Mouse (Mus musculus): ENCODE results near the gene Vmn1r193. TPM values are rescaled to one million over a fixed set of nuclear protein-coding genes. Genes with fewer than 3 reads are reported as not detected.
"Not testable (repeated sequence)": the region's sequence is repeated elsewhere in the genome, so short reads cannot be mapped to it uniquely, and the experiment has no call there.

Vmn1r193 gene
- not detected for total RNA-seq (2021)
- long read RNA-seq, experiment 1: 0 reads
- long read RNA-seq, experiment 2: 0 reads

DNA sequence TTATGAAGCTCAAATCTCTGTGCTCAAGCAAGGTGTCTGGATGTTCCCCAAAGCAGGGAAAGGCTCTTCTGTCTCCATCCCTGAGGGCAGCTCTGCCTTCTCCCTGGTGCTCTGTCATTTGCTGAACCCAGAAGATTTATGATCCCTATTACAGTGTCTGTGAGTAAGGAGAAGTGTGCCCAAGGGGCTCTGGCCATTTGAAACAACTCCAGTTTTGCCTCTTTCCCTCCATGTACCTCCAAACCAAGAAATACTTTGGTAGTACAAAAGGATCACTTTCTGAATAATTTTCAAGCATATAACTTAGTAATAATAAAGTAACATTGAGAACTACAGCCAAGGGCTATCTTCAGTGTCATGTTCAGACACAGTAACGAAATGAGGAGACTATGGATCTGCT is at the start of gene Vmn1r193:
Gene Vmn1r193, minus strand, starts transcription at position 101 of the 400 bp plus-strand sequence.
- intact Hi-C loops (cut with DNase I); DNase-seq (ENCODE audit: low spot score in 2 of 2): not testable (repeated sequence)

DNA sequence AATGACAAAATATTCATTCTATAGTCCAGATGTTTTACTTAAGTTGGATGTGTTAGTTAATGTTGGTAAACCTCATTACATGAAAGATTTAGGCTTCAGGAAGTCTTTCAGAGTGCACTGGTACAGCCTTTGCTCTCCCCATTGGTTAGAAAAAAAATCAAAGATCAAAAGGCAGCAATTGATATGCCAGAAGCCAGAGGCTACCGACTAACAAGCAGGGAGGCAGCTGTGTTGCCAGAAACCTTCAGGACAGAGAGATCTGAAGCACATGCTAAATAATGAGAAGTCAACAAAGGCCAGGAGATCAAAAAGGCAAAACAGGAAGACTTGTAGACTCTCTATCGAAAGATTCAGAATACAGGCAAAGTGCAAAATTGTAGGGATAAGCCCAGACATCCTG is 48.8 kb upstream of the Vmn1r193 start:
- DNase-seq (ENCODE audit: low spot score in 2 of 2): no peak
- intact Hi-C loops (cut with DNase I): no loop called here

- intact Hi-C loops (cut with DNase I); DNase-seq (ENCODE audit: low spot score in 2 of 2): not testable (repeated sequence)
Observed at GRCm38 (mm10) chr13:22270222-22270621, 47.3 kb upstream of the Vmn1r193 start, which contains the start of gene Vmn1r195. Gene Vmn1r195, plus strand, starts transcription at chr13:22270522.

GRCm38 (mm10) chr13:22243915-22244314 is 21.0 kb upstream of the Vmn1r193 start, which contains the start of gene Vmn1r194:
Gene Vmn1r194, plus strand, starts transcription at chr13:22244215.
- DNase-seq (ENCODE audit: low spot score in 2 of 2): no peak
- intact Hi-C loops (cut with DNase I): no loop called here

GRCm38 (mm10) chr13:22192756-22193155 is 30.2 kb downstream of the Vmn1r193 start:
- DNase-seq (ENCODE audit: low spot score in 2 of 2); intact Hi-C loops (cut with DNase I): not testable (repeated sequence)

- DNase-seq (ENCODE audit: low spot score in 2 of 2): no peak
- intact Hi-C loops (cut with DNase I): no loop called here
Observed at GRCm38 (mm10) chr13:22191041-22191440, 31.9 kb downstream of the Vmn1r193 start, which contains the start of gene Vmn1r192. Gene Vmn1r192, minus strand, starts transcription at chr13:22191141.

- intact Hi-C loops (cut with DNase I): no loop called here
- DNase-seq (ENCODE audit: low spot score in 2 of 2): no peak
Observed at GRCm38 (mm10) chr13:22190385-22190784, 32.6 kb downstream of the Vmn1r193 start.

DNA sequence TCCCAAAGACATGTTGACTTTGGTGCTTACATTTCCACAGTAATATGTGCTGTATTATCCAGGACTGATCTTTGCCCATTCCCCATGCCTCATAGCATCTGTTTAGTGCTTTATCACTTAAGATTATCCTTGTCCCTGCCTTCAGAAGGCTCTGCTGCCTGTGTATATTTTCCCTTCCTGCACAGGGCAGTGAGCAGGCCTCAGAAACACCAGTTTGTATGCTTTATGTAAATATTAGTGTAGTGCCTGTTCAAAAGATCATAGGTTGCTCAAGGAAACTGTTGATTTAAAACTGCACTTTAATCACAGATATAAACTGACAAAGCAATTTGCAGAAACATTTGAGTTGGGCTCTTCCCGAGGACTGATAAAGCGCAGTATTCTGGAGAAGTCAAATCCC is 33.6 kb downstream of the Vmn1r193 start:
- intact Hi-C loops (cut with DNase I): no loop called here
- DNase-seq (ENCODE audit: low spot score in 2 of 2): no peak

GRCm38 (mm10) chr13:22183869-22184268 is 39.1 kb downstream of the Vmn1r193 start, which contains the start of gene Vmn1r191:
Gene Vmn1r191, minus strand, starts transcription at chr13:22183969.
- DNase-seq (ENCODE audit: low spot score in 2 of 2): no peak
- intact Hi-C loops (cut with DNase I): no loop called here

- no peak for DNase-seq (ENCODE audit: low spot score in 2 of 2)
- intact Hi-C loops (cut with DNase I): no loop called here
Observed at GRCm38 (mm10) chr13:22168416-22168815, 54.5 kb downstream of the Vmn1r193 start.

Small RNA genes lying within 50 kb of the gene (microRNA-seq; reads per million reads assigned to microRNA genes)
- gene Gm23282 (0 reads per million in 2 experiments), gene Gm25084 (0 reads per million in 2 experiments)

Other genes starting within 250 kb of the Vmn1r193 start
- gene Pom121l2, start 242.0 kb downstream of the Vmn1r193 start, total RNA-seq (2021): under 1 TPM in 1 of 2 experiments, not detected in 1; 0.23 TPM
- gene Prss16, start 213.4 kb downstream of the Vmn1r193 start, total RNA-seq (2021): under 1 TPM in 1 of 2 experiments, not detected in 1; 0.19 TPM
- 10 to 100 TPM; 38.2 to 41.7 TPM for gene Hist1h2ah, start 187.6 kb downstream of the Vmn1r193 start, total RNA-seq (2021)
- 10 to 100 TPM; 21.5 to 26.9 TPM for gene Hist1h2bk, start 187.3 kb downstream of the Vmn1r193 start, total RNA-seq (2021)
- gene Hist1h4i, start 181.8 kb downstream of the Vmn1r193 start, total RNA-seq (2021): 10 to 100 TPM; 50.0 to 57.5 TPM
- 10 to 100 TPM; 17.8 to 20.2 TPM for gene Hist1h2ag, start 180.2 kb downstream of the Vmn1r193 start, total RNA-seq (2021)
- 10 to 100 TPM; 15.5 to 16.7 TPM for gene Hist1h2bj, start 179.9 kb downstream of the Vmn1r193 start, total RNA-seq (2021)
- gene Vmn1r188, start 138.7 kb downstream of the Vmn1r193 start, total RNA-seq (2021): not detected
- gene Vmn1r189, start 117.3 kb downstream of the Vmn1r193 start, total RNA-seq (2021): not detected
- gene Vmn1r191, start 39.2 kb downstream of the Vmn1r193 start, total RNA-seq (2021): not detected
- not detected for gene Vmn1r192, start 32.0 kb downstream of the Vmn1r193 start, total RNA-seq (2021)
- not detected for gene Vmn1r194, start 21.1 kb upstream of the Vmn1r193 start, total RNA-seq (2021)
- gene Vmn1r195, start 47.4 kb upstream of the Vmn1r193 start, total RNA-seq (2021): not detected
- gene Vmn1r196, start 66.8 kb upstream of the Vmn1r193 start, total RNA-seq (2021): not detected
- not detected for gene Vmn1r197, start 101.4 kb upstream of the Vmn1r193 start, total RNA-seq (2021)
- not detected for gene Vmn1r198, start 127.2 kb upstream of the Vmn1r193 start, total RNA-seq (2021)
- gene Vmn1r199, start 156.7 kb upstream of the Vmn1r193 start, total RNA-seq (2021): not detected
- gene Vmn1r200, start 167.2 kb upstream of the Vmn1r193 start, total RNA-seq (2021): not detected
- gene Vmn1r201, start 248.8 kb upstream of the Vmn1r193 start, total RNA-seq (2021): not detected

All from left cerebral cortex, postnatal 14 days (tissue).